Mouse (Mus musculus): ENCODE results near the gene Rnf113a2. TPM values are rescaled to one million over a fixed set of nuclear protein-coding genes. Genes with fewer than 3 reads are reported as not detected.

Rnf113a2 gene
- polyA plus RNA-seq (2014; fragmentation: Nextera tagmentation; extraction: Ambion mirVana): 21.8 and 22.6 TPM in 2 replicates

- DNase-seq: peak; percentile 97
- peak within 1 kb of the TSS; percentile 65 for H3K9ac ChIP-seq (replicated peaks; ENCODE audit: low read length)
- no peaks in the 10 kb centered on the region for H3K9me3 ChIP-seq (ENCODE audit: control insufficient read depth, low read length)
- 3% methylated on average over 50 of the region's 50 CpGs for WGBS
- H3K36me3 ChIP-seq (ENCODE audit: control insufficient read depth, insufficient read depth, low read length): no peaks in the 10 kb centered on the region
- peak within 1 kb of the TSS; percentile 72 for H3K4me2 ChIP-seq (ENCODE audit: low read length)
- ATAC-seq (ENCODE audit: low FRiP score, low TSS enrichment): peak; percentile 93
- H3K27me3 ChIP-seq (ENCODE audit: control insufficient read depth, insufficient read depth, low read length): no peaks in the 10 kb centered on the region
- peak within 1 kb of the TSS; percentile 57 for H3K4me3 ChIP-seq (replicated peaks; ENCODE audit: low read depth, low read length)
- peak within 1 kb of the TSS; percentile 81 for H3K27ac ChIP-seq (replicated peaks; ENCODE audit: low read depth, low read length)
- H3K4me1 ChIP-seq (ENCODE audit: control insufficient read depth, insufficient read depth, low read length): no peaks in the 10 kb centered on the region
These were observed at the start of gene Rnf113a2 for GRCm38 (mm10) chr12:84416834-84417604. Gene Rnf113a2 (plus strand): TSS chr12:84417196.

GRCm38 (mm10) chr12:84371647-84372046, 45.3 kb upstream of the Rnf113a2 start:
- Histone ChIP-seq H3K4me2 (ENCODE audit: low read length) (no peak overlapping the region), H3K9ac (replicated peaks; ENCODE audit: low read length) (no peak overlapping the region), H3K9me3 (ENCODE audit: control insufficient read depth, low read length) (no peaks in the 10 kb centered on the region), H3K27me3 (ENCODE audit: control insufficient read depth, insufficient read depth, low read length) (no peaks in the 10 kb centered on the region), H3K36me3 (ENCODE audit: control insufficient read depth, insufficient read depth, low read length) (peaks cover 75% of the 10 kb centered on the region), H3K4me3 (replicated peaks; ENCODE audit: low read depth, low read length) (no peak overlapping the region), H3K4me1 (ENCODE audit: control insufficient read depth, insufficient read depth, low read length) (no peaks in the 10 kb centered on the region), H3K27ac (replicated peaks; ENCODE audit: low read depth, low read length) (no peak overlapping the region)
- ATAC-seq (ENCODE audit: low FRiP score, low TSS enrichment): no peak
- 93% methylated on average over 5 of the region's 5 CpGs for WGBS
- DNase-seq: no peak

GRCm38 (mm10) chr12:84373831-84374481, 43.0 kb upstream of the Rnf113a2 start:
- Histone ChIP-seq H3K4me3 (replicated peaks; ENCODE audit: low read depth, low read length) (no peak overlapping the region), H3K4me1 (ENCODE audit: control insufficient read depth, insufficient read depth, low read length) (no peaks in the 10 kb centered on the region), H3K27me3 (ENCODE audit: control insufficient read depth, insufficient read depth, low read length) (no peaks in the 10 kb centered on the region), H3K9ac (replicated peaks; ENCODE audit: low read length) (no peak overlapping the region), H3K9me3 (ENCODE audit: control insufficient read depth, low read length) (no peaks in the 10 kb centered on the region), H3K27ac (replicated peaks; ENCODE audit: low read depth, low read length) (no peak overlapping the region), H3K4me2 (ENCODE audit: low read length) (no peak overlapping the region), H3K36me3 (ENCODE audit: control insufficient read depth, insufficient read depth, low read length) (peaks cover 59% of the 10 kb centered on the region)
- DNase-seq (no peak), ATAC-seq (ENCODE audit: low FRiP score, low TSS enrichment) (no peak)
- WGBS: 92% methylated on average over 6 of the region's 6 CpGs

GRCm38 (mm10) chr12:84382369-84382768, 34.6 kb upstream of the Rnf113a2 start:
- ATAC-seq (ENCODE audit: low FRiP score, low TSS enrichment) (no peak), DNase-seq (no peak)
- H3K4me1 ChIP-seq (ENCODE audit: control insufficient read depth, insufficient read depth, low read length): no peaks in the 10 kb centered on the region
- peaks cover 11% of the 10 kb centered on the region for H3K36me3 ChIP-seq (ENCODE audit: control insufficient read depth, insufficient read depth, low read length)
- WGBS: 88% methylated on average over 4 of the region's 4 CpGs
- no peaks in the 10 kb centered on the region for H3K9me3 ChIP-seq (ENCODE audit: control insufficient read depth, low read length)
- no peak overlapping the region for H3K4me3 ChIP-seq (replicated peaks; ENCODE audit: low read depth, low read length)
- H3K27me3 ChIP-seq (ENCODE audit: control insufficient read depth, insufficient read depth, low read length): no peaks in the 10 kb centered on the region
- no peak overlapping the region for H3K4me2 ChIP-seq (ENCODE audit: low read length)
- H3K9ac ChIP-seq (replicated peaks; ENCODE audit: low read length): no peak overlapping the region
- H3K27ac ChIP-seq (replicated peaks; ENCODE audit: low read depth, low read length): no peak overlapping the region

GRCm38 (mm10) chr12:84384644-84385081, 32.3 kb upstream of the Rnf113a2 start:
- H3K9ac ChIP-seq (replicated peaks; ENCODE audit: low read length): no peak overlapping the region
- peaks cover 8% of the 10 kb centered on the region; the same call in 1 of the 2 replicates for H3K36me3 ChIP-seq (ENCODE audit: control insufficient read depth, insufficient read depth, low read length)
- ATAC-seq (ENCODE audit: low FRiP score, low TSS enrichment) (no peak), DNase-seq (no peak)
- H3K9me3 ChIP-seq (ENCODE audit: control insufficient read depth, low read length): no peaks in the 10 kb centered on the region
- H3K27ac ChIP-seq (replicated peaks; ENCODE audit: low read depth, low read length): no peak overlapping the region
- no peaks in the 10 kb centered on the region for H3K27me3 ChIP-seq (ENCODE audit: control insufficient read depth, insufficient read depth, low read length)
- no peak overlapping the region for H3K4me2 ChIP-seq (ENCODE audit: low read length)
- H3K4me3 ChIP-seq (replicated peaks; ENCODE audit: low read depth, low read length): no peak overlapping the region
- WGBS: 88% methylated on average over 5 of the region's 5 CpGs
- no peaks in the 10 kb centered on the region for H3K4me1 ChIP-seq (ENCODE audit: control insufficient read depth, insufficient read depth, low read length)

GRCm38 (mm10) chr12:84385408-84385807, 31.6 kb upstream of the Rnf113a2 start:
- Histone ChIP-seq H3K4me3 (replicated peaks; ENCODE audit: low read depth, low read length) (no peak overlapping the region), H3K9ac (replicated peaks; ENCODE audit: low read length) (no peak overlapping the region), H3K9me3 (ENCODE audit: control insufficient read depth, low read length) (no peaks in the 10 kb centered on the region), H3K27ac (replicated peaks; ENCODE audit: low read depth, low read length) (no peak overlapping the region), H3K27me3 (ENCODE audit: control insufficient read depth, insufficient read depth, low read length) (no peaks in the 10 kb centered on the region), H3K4me1 (ENCODE audit: control insufficient read depth, insufficient read depth, low read length) (no peaks in the 10 kb centered on the region), H3K36me3 (ENCODE audit: control insufficient read depth, insufficient read depth, low read length) (peaks cover 8% of the 10 kb centered on the region; the same call in 1 of the 2 replicates), H3K4me2 (ENCODE audit: low read length) (no peak overlapping the region)
- WGBS: 94% methylated on average over 4 of the region's 4 CpGs
- DNase-seq (no peak), ATAC-seq (ENCODE audit: low FRiP score, low TSS enrichment) (no peak)

GRCm38 (mm10) chr12:84388097-84388496, 28.9 kb upstream of the Rnf113a2 start:
- no peak for ATAC-seq (ENCODE audit: low FRiP score, low TSS enrichment)
- Histone ChIP-seq H3K36me3 (ENCODE audit: control insufficient read depth, insufficient read depth, low read length) (peaks cover 8% of the 10 kb centered on the region; the same call in 1 of the 2 replicates), H3K4me1 (ENCODE audit: control insufficient read depth, insufficient read depth, low read length) (no peaks in the 10 kb centered on the region), H3K27ac (replicated peaks; ENCODE audit: low read depth, low read length) (no peak overlapping the region), H3K4me2 (ENCODE audit: low read length) (no peak overlapping the region), H3K27me3 (ENCODE audit: control insufficient read depth, insufficient read depth, low read length) (no peaks in the 10 kb centered on the region), H3K4me3 (replicated peaks; ENCODE audit: low read depth, low read length) (no peak overlapping the region), H3K9ac (replicated peaks; ENCODE audit: low read length) (no peak overlapping the region), H3K9me3 (ENCODE audit: control insufficient read depth, low read length) (no peaks in the 10 kb centered on the region)
- no peak for DNase-seq
- WGBS: 84% methylated on average over 8 of the region's 8 CpGs

- ATAC-seq (ENCODE audit: low FRiP score, low TSS enrichment) (no peak), DNase-seq (no peak)
- 77% methylated on average over 14 of the region's 14 CpGs for WGBS
- H3K4me3 ChIP-seq (replicated peaks; ENCODE audit: low read depth, low read length): no peak overlapping the region
- no peak overlapping the region for H3K4me2 ChIP-seq (ENCODE audit: low read length)
- no peaks in the 10 kb centered on the region for H3K27me3 ChIP-seq (ENCODE audit: control insufficient read depth, insufficient read depth, low read length)
- no peak overlapping the region for H3K27ac ChIP-seq (replicated peaks; ENCODE audit: low read depth, low read length)
- H3K9me3 ChIP-seq (ENCODE audit: control insufficient read depth, low read length): no peaks in the 10 kb centered on the region
- no peaks in the 10 kb centered on the region for H3K4me1 ChIP-seq (ENCODE audit: control insufficient read depth, insufficient read depth, low read length)
- H3K9ac ChIP-seq (replicated peaks; ENCODE audit: low read length): no peak overlapping the region
- peaks cover 8% of the 10 kb centered on the region; the same call in 1 of the 2 replicates for H3K36me3 ChIP-seq (ENCODE audit: control insufficient read depth, insufficient read depth, low read length)
These were observed 28.1 kb upstream of the Rnf113a2 start for GRCm38 (mm10) chr12:84388774-84389400.

Data from midbrain, embryonic 14.5 days (tissue).